Mouse (Mus musculus): Measurements from ENCODE around the gene Pla2g1b. TPM values are rescaled to one million over a fixed set of nuclear protein-coding genes. Genes with fewer than 3 reads are reported as not detected.
"Not testable (repeated sequence)": the region's sequence is repeated elsewhere in the genome, so short reads cannot be mapped to it uniquely, and the experiment has no call there.

Pla2g1b gene
- polyA plus RNA-seq, 1 experiment from 2014 or later = not detected

GRCm38 (mm10) chr5:115498307-115499240 lies 32.5 kb downstream of the Pla2g1b start:
- H3K27me3 ChIP-seq = no peaks in the 10 kb centered on the region
- no peaks in the 10 kb centered on the region for H3K9me3 ChIP-seq
- H3K27ac ChIP-seq = no peak overlapping the region
- no peak overlapping the region for H3K9ac ChIP-seq (replicated peaks)
- no peak overlapping the region for H3K4me3 ChIP-seq (replicated peaks)
- WGBS = 64% methylated on average over 9 of the region's 9 CpGs
- H3K4me1 ChIP-seq (replicated peaks) = 0 out of 2 replicates have a peak, but pooled peaks cover 2% of the 10 kb centered on the region
- ATAC-seq = no peak
- no peaks in the 10 kb centered on the region for H3K36me3 ChIP-seq
- no peak overlapping the region for H3K4me2 ChIP-seq (replicated peaks)

- H3K4me2 ChIP-seq (replicated peaks) = no peak overlapping the region
- H3K4me3 ChIP-seq (replicated peaks) = no peak overlapping the region
- H3K4me1 ChIP-seq (replicated peaks) = no peaks in the 10 kb centered on the region
- 82% methylated on average over 12 of the region's 12 CpGs for whole genome bisulfite sequencing
- no peaks in the 10 kb centered on the region for H3K36me3 ChIP-seq
- ATAC-seq = no peak
- H3K27me3 ChIP-seq = no peaks in the 10 kb centered on the region
- H3K9me3 ChIP-seq = no peaks in the 10 kb centered on the region
- H3K9ac ChIP-seq (replicated peaks) = no peak overlapping the region
- H3K27ac ChIP-seq = no peak overlapping the region
Observed at GRCm38 (mm10) chr5:115500383-115500935, 34.4 kb downstream of the Pla2g1b start.

GRCm38 (mm10) chr5:115503035-115503434 lies 37.0 kb downstream of the Pla2g1b start:
- Histone ChIP-seq H3K36me3 (no peaks in the 10 kb centered on the region), H3K4me1 (replicated peaks) (peaks cover 12% of the 10 kb centered on the region), H3K27me3 (no peaks in the 10 kb centered on the region), H3K27ac (no peak overlapping the region), H3K4me3 (replicated peaks) (no peak overlapping the region), H3K9me3 (no peaks in the 10 kb centered on the region), H3K4me2 (replicated peaks) (no peak overlapping the region), H3K9ac (replicated peaks) (no peak overlapping the region)
- ATAC-seq = no peak
- WGBS = 77% methylated on average over 12 of the region's 12 CpGs

- not testable (repeated sequence) for ATAC-seq; H3K36me3 ChIP-seq; H3K27me3 ChIP-seq; H3K4me3 ChIP-seq (replicated peaks); H3K9ac ChIP-seq (replicated peaks); H3K27ac ChIP-seq; H3K4me2 ChIP-seq (replicated peaks); H3K9me3 ChIP-seq
- WGBS = 81% methylated on average over 4 of the region's 4 CpGs
- peaks cover 36% of the 10 kb centered on the region for H3K4me1 ChIP-seq (replicated peaks)
Observed at GRCm38 (mm10) chr5:115505617-115506016, 39.6 kb downstream of the Pla2g1b start.

- no peaks in the 10 kb centered on the region for H3K36me3 ChIP-seq
- H3K4me2 ChIP-seq (replicated peaks) = peak within 1 kb of the TSS; percentile 86
- peak within 1 kb of the TSS; percentile 86 for H3K4me3 ChIP-seq (replicated peaks)
- H3K9ac ChIP-seq (replicated peaks) = peak within 1 kb of the TSS; percentile 90
- H3K27me3 ChIP-seq = no peaks in the 10 kb centered on the region
- peaks cover 36% of the 10 kb centered on the region for H3K4me1 ChIP-seq (replicated peaks)
- under 1% methylated on average over 74 of the region's 74 CpGs for WGBS
- H3K9me3 ChIP-seq = no peaks in the 10 kb centered on the region
- ATAC-seq = peak; percentile 92
- no peak within 1 kb of the TSS for H3K27ac ChIP-seq
Observed at GRCm38 (mm10) chr5:115506454-115507201, 40.6 kb downstream of the Pla2g1b start, which contains the start of gene Pxn. Pxn (plus strand) TSS chr5:115506676.

- Histone ChIP-seq H3K4me1 (replicated peaks) (peaks cover 36% of the 10 kb centered on the region), H3K36me3 (no peaks in the 10 kb centered on the region), H3K27me3 (no peaks in the 10 kb centered on the region), H3K4me2 (replicated peaks) (peak overlapping the region; percentile 86), H3K9ac (replicated peaks) (peak overlapping the region; percentile 90), H3K4me3 (replicated peaks) (peak overlapping the region; percentile 86), H3K9me3 (no peaks in the 10 kb centered on the region), H3K27ac (no peak overlapping the region)
- WGBS = 33% methylated on average over 12 of the region's 12 CpGs
- ATAC-seq = no peak
Observed at GRCm38 (mm10) chr5:115507267-115507980, 41.4 kb downstream of the Pla2g1b start.

- no peaks in the 10 kb centered on the region for H3K36me3 ChIP-seq
- peak overlapping the region; percentile 86 for H3K4me3 ChIP-seq (replicated peaks)
- peak overlapping the region; percentile 86 for H3K4me2 ChIP-seq (replicated peaks)
- WGBS = 45% methylated on average over 18 of the region's 18 CpGs
- H3K27ac ChIP-seq = no peak overlapping the region
- no peak for ATAC-seq
- peaks cover 36% of the 10 kb centered on the region for H3K4me1 ChIP-seq (replicated peaks)
- no peaks in the 10 kb centered on the region for H3K9me3 ChIP-seq
- H3K27me3 ChIP-seq = no peaks in the 10 kb centered on the region
- peak overlapping the region; percentile 90 for H3K9ac ChIP-seq (replicated peaks)
Observed at GRCm38 (mm10) chr5:115507981-115508858, 42.2 kb downstream of the Pla2g1b start.

- WGBS = 26% methylated on average over 10 of the region's 10 CpGs
- no peak overlapping the region for H3K27ac ChIP-seq
- H3K4me1 ChIP-seq (replicated peaks) = peaks cover 36% of the 10 kb centered on the region
- peak overlapping the region; percentile 86 for H3K4me3 ChIP-seq (replicated peaks)
- H3K36me3 ChIP-seq = no peaks in the 10 kb centered on the region
- peak overlapping the region; percentile 90 for H3K9ac ChIP-seq (replicated peaks)
- H3K4me2 ChIP-seq (replicated peaks) = peak overlapping the region; percentile 86
- ATAC-seq = no peak
- no peaks in the 10 kb centered on the region for H3K9me3 ChIP-seq
- no peaks in the 10 kb centered on the region for H3K27me3 ChIP-seq
Observed at GRCm38 (mm10) chr5:115508859-115509147, 42.7 kb downstream of the Pla2g1b start.

- 48% methylated on average over 15 of the region's 15 CpGs for WGBS
- Histone ChIP-seq H3K27ac (peak overlapping the region; percentile 15; the same call in 1 of the 2 replicates), H3K4me2 (replicated peaks) (peak overlapping the region; percentile 86), H3K27me3 (no peaks in the 10 kb centered on the region), H3K4me1 (replicated peaks) (peaks cover 36% of the 10 kb centered on the region), H3K9me3 (no peaks in the 10 kb centered on the region), H3K4me3 (replicated peaks) (no peak overlapping the region), H3K9ac (replicated peaks) (no peak overlapping the region; the same call in 1 of the 2 replicates), H3K36me3 (no peaks in the 10 kb centered on the region)
- ATAC-seq = no peak
Observed at GRCm38 (mm10) chr5:115509321-115509761, 43.3 kb downstream of the Pla2g1b start.

GRCm38 (mm10) chr5:115509790-115510689 lies 44.0 kb downstream of the Pla2g1b start:
- WGBS = 63% methylated on average over 15 of the region's 15 CpGs
- no peak for ATAC-seq
- H3K4me3 ChIP-seq (replicated peaks) = no peak overlapping the region

More at GRCm38 (mm10) chr5:115509790-115510689, 44.0 kb downstream of the Pla2g1b start:
- no peak overlapping the region for H3K27ac ChIP-seq
- no peak overlapping the region; the same call in 1 of the 2 replicates for H3K9ac ChIP-seq (replicated peaks)
- H3K4me1 ChIP-seq (replicated peaks) = peaks cover 41% of the 10 kb centered on the region
- no peaks in the 10 kb centered on the region for H3K36me3 ChIP-seq
- H3K4me2 ChIP-seq (replicated peaks) = peak overlapping the region; percentile 86; the same call in 1 of the 2 replicates
- H3K27me3 ChIP-seq = no peaks in the 10 kb centered on the region
- no peaks in the 10 kb centered on the region for H3K9me3 ChIP-seq

All from midbrain, embryonic 13.5 days (tissue).